Mouse (Mus musculus) layer of hippocampus, postnatal 25 days (tissue): ENCODE data around the gene Ube2o. TPM values are rescaled to one million over a fixed set of nuclear protein-coding genes. Genes with fewer than 3 reads are reported as not detected.
"Not testable (repeated sequence)": the region's sequence is repeated elsewhere in the genome, so short reads cannot be mapped to it uniquely, and the experiment has no call there.

Source experiments
- DNase-seq, 2 experiments: peaks; one replicate each; pipeline ENCODE4 v3.0.0; 2022; ENCODE audit warnings: mixed read lengths in 2 of 2, low spot score in 1 of 2; ENCODE audit errors: extremely low spot score in 1 of 2
- total RNA-seq, 2 experiments: library from RNA; stranded (reverse); gene quantifications; 2 replicates each; pipeline ENCODE4 v1.2.3; 2021

The Ube2o gene
- total RNA-seq, 2 experiments from 2014 or later, result 97.0 to 97.1 TPM

- DNase-seq, result no peak
Measured at GRCm38 (mm10) chr11:116615735-116616437, 34.6 kb upstream of the Ube2o start.

- DNase-seq, result no peak
Measured at GRCm38 (mm10) chr11:116613234-116613633, 32.0 kb upstream of the Ube2o start.

- no peak for DNase-seq
Measured at GRCm38 (mm10) chr11:116612554-116612953, 31.3 kb upstream of the Ube2o start.

- no peak for DNase-seq
Measured at GRCm38 (mm10) chr11:116611883-116612282, 30.6 kb upstream of the Ube2o start.

- DNase-seq, result not testable (repeated sequence)
Measured at GRCm38 (mm10) chr11:116611168-116611567, 29.9 kb upstream of the Ube2o start.

- no peak for DNase-seq
Measured at GRCm38 (mm10) chr11:116609965-116610630, 28.9 kb upstream of the Ube2o start.

GRCm38 (mm10) chr11:116607717-116608116 lies 26.5 kb upstream of the Ube2o start:
- DNase-seq, result no peak

- DNase-seq, result no peak
Measured at GRCm38 (mm10) chr11:116604097-116604496, 22.9 kb upstream of the Ube2o start.

- no peak for DNase-seq
Measured at GRCm38 (mm10) chr11:116603339-116603738, 22.1 kb upstream of the Ube2o start.

GRCm38 (mm10) chr11:116602043-116602442 lies 20.8 kb upstream of the Ube2o start:
- DNase-seq, result no peak

GRCm38 (mm10) chr11:116601166-116601565 lies 19.9 kb upstream of the Ube2o start:
- DNase-seq, result no peak

GRCm38 (mm10) chr11:116599230-116599629 lies 18.0 kb upstream of the Ube2o start:
- DNase-seq, result no peak

GRCm38 (mm10) chr11:116598193-116598592 lies 16.9 kb upstream of the Ube2o start:
- no peak for DNase-seq

- no peak for DNase-seq
Measured at GRCm38 (mm10) chr11:116596766-116597165, 15.5 kb upstream of the Ube2o start.

- no peak for DNase-seq
Measured at GRCm38 (mm10) chr11:116593345-116593744, 12.1 kb upstream of the Ube2o start.

- peak; percentile 96 to 100 for DNase-seq
Measured at GRCm38 (mm10) chr11:116592428-116592827, 11.2 kb upstream of the Ube2o start.

GRCm38 (mm10) chr11:116591621-116592020 lies 10.4 kb upstream of the Ube2o start:
- no peak for DNase-seq

- DNase-seq, result no peak
Measured at GRCm38 (mm10) chr11:116589574-116589973, 8.3 kb upstream of the Ube2o start.

- DNase-seq, result no peak
Measured at GRCm38 (mm10) chr11:116589020-116589531, 7.8 kb upstream of the Ube2o start.

GRCm38 (mm10) chr11:116586801-116587631 lies 5.8 kb upstream of the Ube2o start:
- peak; percentile 59 to 75 for DNase-seq

GRCm38 (mm10) chr11:116586310-116586709 lies 5.1 kb upstream of the Ube2o start, which contains the start of gene Aanat:
Aanat (plus strand) TSS chr11:116586432.
- DNase-seq, result no peak
